Mouse (Mus musculus): ENCODE measurements around the gene Slc16a11. TPM values are rescaled to one million over a fixed set of nuclear protein-coding genes. Genes with fewer than 3 reads are reported as not detected.

Slc16a11 gene
- total and polyA plus RNA-seq, 2 experiments from 2014 or later, result 12.9 to 23.7 TPM

GRCm38 (mm10) chr11:70172298-70172697 is 40.3 kb upstream of the Slc16a11 start:
- no peak for DNase-seq (ENCODE audit: low spot score)

GRCm38 (mm10) chr11:70174491-70174890 is 38.1 kb upstream of the Slc16a11 start:
- no peak for TF ChIP-seq CTCF (IDR thresholded peaks at IDR 0.05; ENCODE audit: low read depth)
- H3K4me2 ChIP-seq (ENCODE audit: low read depth, low read length), result no peak overlapping the region
- H3K4me3 ChIP-seq (ENCODE audit: low read length), result no peak overlapping the region
- no peaks in the 10 kb centered on the region for H3K36me3 ChIP-seq (ENCODE audit: insufficient read depth, low read length)
- no peak overlapping the region for H3K9ac ChIP-seq (replicated peaks; ENCODE audit: low read length)
- no peaks in the 10 kb centered on the region for H3K27me3 ChIP-seq (ENCODE audit: insufficient read depth, low read length)
- H3K4me1 ChIP-seq (ENCODE audit: insufficient read depth, low read length), result no peaks in the 10 kb centered on the region
- H3K9me3 ChIP-seq (ENCODE audit: low read length), result no peaks in the 10 kb centered on the region
- 80% methylated on average over 4 of the region's 4 CpGs for WGBS
- ATAC-seq (no peak), DNase-seq (ENCODE audit: low spot score) (no peak)
- no peak overlapping the region for H3K27ac ChIP-seq

More at GRCm38 (mm10) chr11:70172298-70172697, 40.3 kb upstream of the Slc16a11 start:
- 53% methylated on average over 5 of the region's 5 CpGs for WGBS
- no peak overlapping the region for H3K4me2 ChIP-seq (ENCODE audit: low read depth, low read length)
- H3K27me3 ChIP-seq (ENCODE audit: insufficient read depth, low read length), result no peaks in the 10 kb centered on the region
- H3K4me3 ChIP-seq (ENCODE audit: low read length), result no peak overlapping the region
- H3K9ac ChIP-seq (replicated peaks; ENCODE audit: low read length), result no peak overlapping the region
- H3K36me3 ChIP-seq (ENCODE audit: insufficient read depth, low read length), result no peaks in the 10 kb centered on the region
- ATAC-seq, result no peak
- H3K9me3 ChIP-seq (ENCODE audit: low read length), result no peaks in the 10 kb centered on the region
- H3K27ac ChIP-seq, result no peak overlapping the region
- H3K4me1 ChIP-seq (ENCODE audit: insufficient read depth, low read length), result no peaks in the 10 kb centered on the region
- TF ChIP-seq CTCF (IDR thresholded peaks at IDR 0.05; ENCODE audit: low read depth), result peak; percentile 22; the same call in 1 of the 2 replicates

- Histone ChIP-seq H3K9me3 (ENCODE audit: low read length) (no peaks in the 10 kb centered on the region), H3K27ac (no peak overlapping the region), H3K36me3 (ENCODE audit: insufficient read depth, low read length) (no peaks in the 10 kb centered on the region), H3K9ac (replicated peaks; ENCODE audit: low read length) (no peak overlapping the region), H3K4me1 (ENCODE audit: insufficient read depth, low read length) (no peaks in the 10 kb centered on the region), H3K4me2 (ENCODE audit: low read depth, low read length) (no peak overlapping the region), H3K4me3 (ENCODE audit: low read length) (no peak overlapping the region), H3K27me3 (ENCODE audit: insufficient read depth, low read length) (no peaks in the 10 kb centered on the region)
- TF ChIP-seq CTCF (IDR thresholded peaks at IDR 0.05; ENCODE audit: low read depth), result peak; percentile 42
- DNase-seq (ENCODE audit: low spot score) (no peak), ATAC-seq (no peak)
- 74% methylated on average over 8 of the region's 8 CpGs for WGBS
Observed at GRCm38 (mm10) chr11:70177647-70178046, 34.9 kb upstream of the Slc16a11 start.

- DNase-seq (ENCODE audit: low spot score) (no peak), ATAC-seq (no peak)
- Histone ChIP-seq H3K4me2 (ENCODE audit: low read depth, low read length) (no peak overlapping the region), H3K9ac (replicated peaks; ENCODE audit: low read length) (no peak overlapping the region), H3K4me1 (ENCODE audit: insufficient read depth, low read length) (no peaks in the 10 kb centered on the region), H3K9me3 (ENCODE audit: low read length) (no peaks in the 10 kb centered on the region), H3K27me3 (ENCODE audit: insufficient read depth, low read length) (no peaks in the 10 kb centered on the region), H3K4me3 (ENCODE audit: low read length) (no peak overlapping the region), H3K36me3 (ENCODE audit: insufficient read depth, low read length) (no peaks in the 10 kb centered on the region), H3K27ac (no peak overlapping the region)
- 86% methylated on average over 11 of the region's 11 CpGs for WGBS
- TF ChIP-seq CTCF (IDR thresholded peaks at IDR 0.05; ENCODE audit: low read depth), result no peak
Observed at GRCm38 (mm10) chr11:70178311-70178710, 34.2 kb upstream of the Slc16a11 start.

- no peak overlapping the region for H3K27ac ChIP-seq
- DNase-seq (ENCODE audit: low spot score) (no peak), ATAC-seq (no peak)
- no peak overlapping the region for H3K4me3 ChIP-seq (ENCODE audit: low read length)
- H3K4me1 ChIP-seq (ENCODE audit: insufficient read depth, low read length), result no peaks in the 10 kb centered on the region
- no peaks in the 10 kb centered on the region for H3K27me3 ChIP-seq (ENCODE audit: insufficient read depth, low read length)
- H3K36me3 ChIP-seq (ENCODE audit: insufficient read depth, low read length), result no peaks in the 10 kb centered on the region
- H3K9me3 ChIP-seq (ENCODE audit: low read length), result no peaks in the 10 kb centered on the region
- H3K4me2 ChIP-seq (ENCODE audit: low read depth, low read length), result no peak overlapping the region
- no peak overlapping the region for H3K9ac ChIP-seq (replicated peaks; ENCODE audit: low read length)
- WGBS, result 81% methylated on average over 11 of the region's 11 CpGs
- no peak for TF ChIP-seq CTCF (IDR thresholded peaks at IDR 0.05; ENCODE audit: low read depth)
Observed at GRCm38 (mm10) chr11:70178756-70179155, 33.8 kb upstream of the Slc16a11 start.

- no peak overlapping the region for H3K27ac ChIP-seq
- H3K4me3 ChIP-seq (ENCODE audit: low read length), result no peak overlapping the region
- no peaks in the 10 kb centered on the region for H3K36me3 ChIP-seq (ENCODE audit: insufficient read depth, low read length)
- DNase-seq (ENCODE audit: low spot score) (peak; percentile 68), ATAC-seq (no peak)
- 31% methylated on average over 14 of the region's 14 CpGs for WGBS
- peak; percentile 70 for TF ChIP-seq CTCF (IDR thresholded peaks at IDR 0.05; ENCODE audit: low read depth)
- H3K9ac ChIP-seq (replicated peaks; ENCODE audit: low read length), result no peak overlapping the region
- no peaks in the 10 kb centered on the region for H3K9me3 ChIP-seq (ENCODE audit: low read length)
- H3K4me2 ChIP-seq (ENCODE audit: low read depth, low read length), result no peak overlapping the region
- no peaks in the 10 kb centered on the region for H3K27me3 ChIP-seq (ENCODE audit: insufficient read depth, low read length)
- no peaks in the 10 kb centered on the region for H3K4me1 ChIP-seq (ENCODE audit: insufficient read depth, low read length)
Observed at GRCm38 (mm10) chr11:70179401-70179800, 33.2 kb upstream of the Slc16a11 start.

- no peaks in the 10 kb centered on the region for H3K27me3 ChIP-seq (ENCODE audit: insufficient read depth, low read length)
- WGBS, result 91% methylated on average over 4 of the region's 4 CpGs
- no peak for DNase-seq (ENCODE audit: low spot score)
- no peak overlapping the region for H3K9ac ChIP-seq (replicated peaks; ENCODE audit: low read length)
- no peak for TF ChIP-seq CTCF (IDR thresholded peaks at IDR 0.05; ENCODE audit: low read depth)
- H3K4me2 ChIP-seq (ENCODE audit: low read depth, low read length), result no peak overlapping the region
- ATAC-seq, result no peak
- no peaks in the 10 kb centered on the region for H3K9me3 ChIP-seq (ENCODE audit: low read length)
- no peak overlapping the region for H3K27ac ChIP-seq
- H3K4me3 ChIP-seq (ENCODE audit: low read length), result no peak overlapping the region
- H3K36me3 ChIP-seq (ENCODE audit: insufficient read depth, low read length), result no peaks in the 10 kb centered on the region
- H3K4me1 ChIP-seq (ENCODE audit: insufficient read depth, low read length), result no peaks in the 10 kb centered on the region
Observed at GRCm38 (mm10) chr11:70180496-70180895, 32.1 kb upstream of the Slc16a11 start.

Data from hindbrain, postnatal 0 days (tissue).